Mouse (Mus musculus) stomach, postnatal 0 days (tissue): Measurements from ENCODE around the gene Mfsd11.

Experiments used
- CTCF ChIP-seq: IDR thresholded peaks from 2 replicates; pipeline ENCODE4 v1.5.1; 2016; ENCODE audit warnings: antibody characterized with exemption, low read depth, mild to moderate bottlenecking, moderate library complexity
- EP300 ChIP-seq: optimal IDR thresholded peaks from 2 replicates; pipeline ENCODE3; 2016; ENCODE audit warnings: antibody characterized with exemption

DNA sequence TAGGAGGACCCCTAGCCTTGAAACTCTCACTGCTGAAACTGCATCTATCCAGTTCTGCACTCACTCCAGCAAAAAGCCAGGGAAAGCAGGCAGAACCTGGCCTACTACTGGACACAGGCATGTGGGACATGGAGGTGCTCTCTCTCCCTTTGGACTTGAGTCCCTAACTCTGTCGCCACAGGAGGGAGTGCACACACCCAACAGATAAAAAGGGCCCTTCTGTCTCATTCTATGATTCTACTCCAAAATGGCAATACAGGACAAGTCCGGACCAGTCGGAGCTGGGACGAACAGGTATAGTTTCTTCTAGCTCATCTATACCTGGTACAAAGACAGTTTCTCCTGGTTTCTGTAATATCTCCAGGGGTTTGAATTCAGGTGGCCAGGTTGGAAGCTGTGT is 11.5 kb upstream of the Mfsd11 start:
- TF ChIP-seq CTCF: peak; percentile 25; the same call in 1 of the 2 replicates
- no peak for TF ChIP-seq EP300
